Mouse (Mus musculus): ENCODE measurements around the gene Pde4d. TPM values are rescaled to one million over a fixed set of nuclear protein-coding genes. Genes with fewer than 3 reads are reported as not detected.

The Pde4d gene
- polyA plus RNA-seq, 1 experiment, result 12.7 TPM

DNA sequence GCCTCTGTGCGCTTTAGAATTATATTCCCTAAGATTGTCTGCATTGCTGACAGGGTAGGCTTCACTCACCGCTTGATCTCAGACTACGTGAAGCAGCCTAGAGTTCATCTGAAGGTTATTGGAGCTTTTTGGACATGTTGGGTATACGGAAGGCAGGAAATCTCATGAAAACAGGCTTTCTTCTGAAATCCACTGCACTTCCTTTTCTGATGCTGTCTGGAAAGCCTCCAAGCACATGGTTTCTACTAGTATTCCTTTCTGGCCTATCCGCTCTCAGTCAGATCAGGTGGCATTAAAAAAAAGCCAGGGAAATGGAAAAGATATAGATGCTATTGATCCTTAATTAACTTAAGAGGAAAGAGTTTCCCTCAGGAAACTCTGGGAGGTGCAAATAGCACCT is 812.8 kb downstream of the Pde4d start:
- TF ChIP-seq GATA1 (IDR thresholded peaks at IDR 0.05; ENCODE audit: low read length), result no peak

DNA sequence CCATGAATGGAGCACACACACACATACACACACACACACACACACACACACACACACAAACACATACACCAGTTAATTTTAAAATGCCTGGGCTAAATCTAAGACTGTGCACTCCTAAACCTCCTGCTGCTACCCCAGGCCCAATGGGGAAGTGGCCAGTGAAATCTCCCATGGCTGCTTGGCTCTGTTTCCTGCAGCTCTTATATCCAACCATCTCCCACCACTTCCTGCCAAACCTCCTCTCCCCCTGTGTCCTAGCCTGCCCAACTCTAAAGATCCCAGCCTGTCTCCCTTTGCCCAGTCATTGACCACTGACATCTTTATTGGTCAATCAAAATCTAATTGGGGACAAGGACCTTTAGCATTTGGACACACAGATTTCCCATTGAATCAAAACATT is 814.1 kb downstream of the Pde4d start:
- no peak for TF ChIP-seq GATA1 (IDR thresholded peaks at IDR 0.05; ENCODE audit: low read length)

DNA sequence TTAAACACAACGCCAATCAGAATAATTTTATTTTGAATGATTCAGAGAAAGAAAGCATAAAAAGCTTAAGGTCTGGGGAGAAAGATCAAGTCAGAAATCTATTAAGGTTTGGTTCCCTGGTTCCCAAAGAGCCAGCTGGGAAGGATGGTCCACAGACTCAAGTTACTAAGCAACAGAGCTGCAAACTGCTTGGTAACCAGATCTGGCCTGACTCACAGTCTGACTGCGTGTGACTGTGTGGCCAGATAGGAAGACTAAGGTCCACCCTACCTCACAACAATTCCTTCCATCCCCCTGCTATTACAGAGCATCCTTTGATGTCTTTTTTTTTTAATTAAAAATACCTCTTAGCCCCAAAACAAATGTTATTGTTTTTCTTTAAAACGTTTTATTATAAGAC is 818.5 kb downstream of the Pde4d start:
- TF ChIP-seq GATA1 (IDR thresholded peaks at IDR 0.05; ENCODE audit: low read length), result no peak

DNA sequence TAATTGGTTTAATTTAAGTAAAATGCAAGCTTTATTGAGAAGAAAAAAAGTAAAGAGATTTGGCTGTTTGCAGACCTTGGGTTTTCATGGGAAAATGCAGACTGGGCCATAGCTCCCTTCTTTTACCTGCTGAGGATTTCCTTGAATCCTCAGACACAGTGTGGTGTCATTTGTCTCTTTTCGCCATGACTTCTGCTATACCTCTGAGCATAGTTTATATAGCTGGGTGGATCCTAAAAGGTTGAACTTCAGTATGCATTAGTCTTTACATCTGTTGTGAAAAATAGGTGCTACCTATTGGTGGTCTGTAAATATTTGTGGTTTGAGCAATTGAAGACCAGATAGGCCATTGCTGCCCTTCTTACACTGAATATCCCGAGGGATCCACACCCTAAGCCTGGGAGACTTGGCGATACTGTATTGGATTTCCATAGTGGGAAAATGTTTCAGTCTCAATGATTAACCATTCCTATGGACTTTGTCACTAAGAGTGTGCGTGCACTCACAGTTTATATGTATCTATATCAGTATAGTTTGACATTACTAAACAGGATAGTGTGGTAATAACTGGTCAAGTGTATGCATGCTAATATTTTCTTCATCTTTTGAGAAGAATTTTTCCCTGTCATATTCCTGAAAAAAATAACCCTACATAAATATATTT is 819.0 kb downstream of the Pde4d start:
- TF ChIP-seq GATA1 (IDR thresholded peaks at IDR 0.05; ENCODE audit: low read length), result no peak

DNA sequence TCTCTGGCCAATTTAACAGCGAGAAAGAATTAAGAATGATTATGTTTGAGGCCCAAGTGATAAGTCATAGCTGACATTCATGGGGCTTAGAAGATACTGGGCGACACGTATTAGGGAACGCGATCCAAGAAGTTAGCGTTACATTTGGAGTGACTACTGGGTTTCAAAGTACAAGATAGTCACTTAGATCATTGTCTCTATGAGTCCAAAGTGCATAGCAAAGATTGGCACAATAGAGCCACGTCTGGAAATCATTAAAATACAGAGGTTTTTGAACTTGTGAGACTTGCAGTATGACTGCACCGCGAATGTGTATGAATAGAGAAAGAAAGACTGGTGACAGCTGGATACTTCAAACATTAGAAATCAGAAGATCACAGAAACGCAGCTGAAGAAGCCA is 825.1 kb downstream of the Pde4d start:
- TF ChIP-seq GATA1 (IDR thresholded peaks at IDR 0.05; ENCODE audit: low read length), result no peak

DNA sequence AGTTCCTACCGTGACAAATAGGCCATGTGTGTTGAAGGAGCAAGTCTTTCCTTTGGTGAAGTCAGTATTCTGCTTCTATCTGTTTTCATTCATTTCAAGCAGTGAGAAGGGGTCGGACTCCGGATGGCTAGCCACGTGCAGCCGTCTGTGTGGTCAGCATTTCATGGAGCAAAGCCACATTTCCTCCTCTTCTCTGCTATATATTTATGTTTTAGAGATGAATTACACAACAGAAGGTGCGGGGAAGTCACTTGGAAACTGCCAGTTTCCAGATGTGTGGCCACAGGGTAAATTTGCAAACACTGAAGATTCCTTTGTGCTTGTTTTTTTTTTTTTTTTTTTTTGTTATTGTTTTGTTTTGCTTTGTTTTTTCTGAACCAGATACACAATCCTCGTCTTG is 828.0 kb downstream of the Pde4d start:
- no peak for TF ChIP-seq GATA1 (IDR thresholded peaks at IDR 0.05; ENCODE audit: low read length)

DNA sequence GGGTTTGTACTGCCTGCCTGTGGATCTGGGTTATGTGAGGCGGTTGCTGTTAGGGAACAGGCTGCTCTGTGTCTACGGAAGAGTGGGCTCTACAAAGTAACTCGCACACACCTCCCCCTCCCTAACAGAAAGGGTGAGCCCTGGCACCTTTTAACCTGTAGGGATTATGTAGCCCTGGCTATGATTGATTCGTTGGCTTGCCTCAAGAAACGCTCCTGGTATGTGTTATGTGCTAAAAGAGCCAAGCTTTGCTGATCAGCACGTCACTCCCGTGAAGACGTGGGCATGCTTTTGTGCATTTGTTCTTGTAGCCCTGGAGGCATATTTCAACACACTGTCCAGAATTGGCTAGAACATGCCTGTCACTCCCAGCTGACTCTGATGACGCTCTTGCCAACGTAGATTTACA is 828.8 kb downstream of the Pde4d start:
- no peak for TF ChIP-seq GATA1 (IDR thresholded peaks at IDR 0.05; ENCODE audit: low read length)

DNA sequence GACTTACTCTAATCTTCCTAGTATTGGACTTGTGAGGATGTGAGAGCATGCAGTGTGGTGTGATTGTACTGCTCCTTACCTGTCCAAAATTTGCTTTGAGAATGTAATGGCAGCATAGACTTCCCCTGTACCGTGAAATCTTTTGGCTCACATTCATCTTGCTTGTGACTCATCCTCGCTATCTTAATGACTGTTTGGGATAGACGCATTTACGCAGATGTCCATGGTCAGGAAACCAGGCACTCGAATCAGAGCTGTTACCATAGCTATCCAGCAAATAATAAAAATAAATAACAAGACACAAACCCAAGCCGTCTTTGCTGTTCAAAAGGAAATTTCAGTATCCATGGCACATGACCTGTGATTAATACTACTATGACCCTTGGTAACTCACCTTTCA is 829.5 kb downstream of the Pde4d start:
- TF ChIP-seq GATA1 (IDR thresholded peaks at IDR 0.05; ENCODE audit: low read length), result no peak

DNA sequence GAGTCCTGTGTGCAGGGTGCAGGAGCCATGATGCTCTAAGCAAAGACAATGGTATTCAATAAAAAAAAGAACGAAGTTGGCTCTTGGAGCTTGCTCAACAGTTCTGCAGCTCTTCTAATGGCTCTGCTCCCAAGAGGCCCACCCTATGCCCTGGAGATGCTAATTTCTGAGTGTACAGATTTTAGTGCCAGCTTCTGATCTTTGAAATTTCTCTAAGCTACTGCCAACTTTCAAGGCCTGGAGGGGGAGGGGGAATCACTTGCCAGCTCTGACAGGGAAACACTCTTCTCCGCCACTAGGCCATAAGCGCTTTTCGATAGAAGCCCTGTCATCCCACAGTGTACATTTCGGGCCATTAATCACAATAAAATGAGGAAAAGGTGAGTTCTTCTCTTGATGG is 830.7 kb downstream of the Pde4d start:
- no peak for TF ChIP-seq GATA1 (IDR thresholded peaks at IDR 0.05; ENCODE audit: low read length)

DNA sequence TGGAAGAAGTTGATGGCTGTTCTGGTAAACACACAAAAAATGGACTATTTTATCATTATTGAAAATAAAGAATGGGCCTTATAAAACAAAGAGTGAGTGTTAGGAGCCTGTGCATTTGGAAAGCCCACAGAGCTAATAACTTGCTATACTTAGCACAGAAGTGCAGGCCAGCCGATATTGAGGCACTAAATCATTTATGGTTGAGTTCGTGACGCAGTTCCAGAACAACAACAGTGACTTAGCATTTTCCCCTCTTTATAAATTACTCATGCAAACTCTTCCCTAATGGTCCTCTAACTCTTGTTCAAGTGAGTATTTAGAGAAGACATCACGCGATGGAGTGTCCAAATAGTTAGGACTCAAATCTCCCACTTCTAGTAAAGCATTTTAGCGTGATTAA is 837.7 kb downstream of the Pde4d start:
- no peak for TF ChIP-seq GATA1 (IDR thresholded peaks at IDR 0.05; ENCODE audit: low read length)

DNA sequence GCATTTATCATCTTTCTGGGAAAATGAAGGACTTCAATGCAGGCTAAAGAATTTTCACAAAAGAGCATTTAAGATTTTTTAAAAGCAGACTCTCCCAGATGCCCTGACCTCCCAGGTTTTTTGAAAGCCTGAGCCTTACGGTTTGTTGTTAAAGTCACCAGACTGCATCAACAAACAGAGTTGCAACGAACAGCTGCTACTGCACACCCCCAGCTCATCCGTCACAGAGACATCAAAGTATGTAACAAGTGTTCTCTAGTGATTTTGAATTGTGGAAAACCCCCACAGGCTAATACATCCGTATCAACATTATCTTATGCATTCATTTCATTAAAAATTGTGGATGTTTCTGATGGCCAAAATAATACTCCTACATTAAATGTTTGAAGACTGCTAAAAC is 841.2 kb downstream of the Pde4d start:
- no peak for TF ChIP-seq GATA1 (IDR thresholded peaks at IDR 0.05; ENCODE audit: low read length)

DNA sequence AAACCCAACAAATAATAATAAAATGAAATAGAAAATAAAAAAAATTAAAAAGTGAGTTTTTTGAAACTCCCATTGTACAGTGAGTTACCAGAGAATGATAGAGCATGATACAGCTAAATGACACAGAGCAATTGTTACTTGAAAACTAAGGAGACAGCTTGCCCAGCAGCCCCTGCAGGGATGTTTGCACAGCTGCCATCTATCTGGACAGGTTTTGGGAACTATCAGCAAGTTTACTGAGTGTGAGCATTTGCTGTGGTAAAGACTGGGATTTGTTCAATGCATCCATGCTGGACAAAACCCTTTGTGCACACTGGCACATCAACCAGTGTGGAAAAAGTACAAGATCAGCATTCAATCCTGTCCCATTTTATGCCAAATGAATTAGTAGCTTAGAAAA is 843.3 kb downstream of the Pde4d start:
- no peak for TF ChIP-seq GATA1 (IDR thresholded peaks at IDR 0.05; ENCODE audit: low read length)

DNA sequence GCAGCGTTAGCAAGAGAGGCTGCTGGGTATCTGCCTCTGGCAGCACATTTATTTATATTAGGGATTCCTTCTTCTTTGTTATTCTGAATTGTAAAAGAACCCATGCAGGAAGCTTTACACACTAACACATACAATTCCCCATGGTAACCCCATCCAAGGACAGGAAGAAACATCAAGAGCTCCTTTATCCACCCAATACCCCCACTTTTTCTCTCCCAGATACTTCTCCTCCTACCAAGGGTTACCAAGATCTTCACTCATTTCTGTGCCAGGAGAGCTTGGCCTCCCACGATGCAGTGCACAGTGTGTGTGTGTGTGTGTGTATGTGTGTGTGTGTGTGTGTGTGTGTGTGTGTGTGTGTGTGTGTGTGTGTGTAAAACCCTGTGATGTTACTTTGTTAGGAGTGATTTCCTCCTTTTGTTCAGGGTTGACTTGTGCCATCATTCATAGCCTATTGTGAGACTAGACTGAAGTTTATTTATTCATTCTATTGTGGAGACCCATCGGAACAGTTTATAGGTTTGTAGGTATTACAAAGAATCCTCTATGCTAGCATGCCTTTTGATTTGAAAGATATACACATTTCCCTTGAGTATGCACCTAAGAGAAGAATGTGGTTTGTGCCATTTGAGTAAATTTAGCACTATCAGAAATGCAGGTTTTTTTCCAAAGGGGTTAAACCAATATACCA is 846.7 kb downstream of the Pde4d start:
- no peak for TF ChIP-seq GATA1 (IDR thresholded peaks at IDR 0.05; ENCODE audit: low read length)

DNA sequence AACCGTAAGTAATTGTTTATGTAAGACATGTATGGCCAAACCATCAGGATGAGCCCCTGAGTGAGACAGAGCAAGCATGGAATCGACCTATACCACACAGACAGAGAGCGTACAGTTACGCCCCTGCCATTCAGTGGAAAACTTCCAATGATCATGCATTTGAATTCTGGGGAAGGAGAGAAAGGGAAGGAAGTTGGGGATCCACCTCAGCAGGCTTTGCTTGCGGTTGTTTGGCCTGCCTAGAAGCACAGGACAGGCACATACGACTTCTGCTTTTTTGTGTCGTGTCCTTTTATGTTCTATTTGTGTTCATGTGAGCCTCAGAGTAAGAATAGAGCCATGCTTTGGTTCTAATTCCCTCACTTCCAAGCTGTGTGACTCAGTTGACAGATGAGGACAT is 849.1 kb downstream of the Pde4d start:
- no peak for TF ChIP-seq GATA1 (IDR thresholded peaks at IDR 0.05; ENCODE audit: low read length)

DNA sequence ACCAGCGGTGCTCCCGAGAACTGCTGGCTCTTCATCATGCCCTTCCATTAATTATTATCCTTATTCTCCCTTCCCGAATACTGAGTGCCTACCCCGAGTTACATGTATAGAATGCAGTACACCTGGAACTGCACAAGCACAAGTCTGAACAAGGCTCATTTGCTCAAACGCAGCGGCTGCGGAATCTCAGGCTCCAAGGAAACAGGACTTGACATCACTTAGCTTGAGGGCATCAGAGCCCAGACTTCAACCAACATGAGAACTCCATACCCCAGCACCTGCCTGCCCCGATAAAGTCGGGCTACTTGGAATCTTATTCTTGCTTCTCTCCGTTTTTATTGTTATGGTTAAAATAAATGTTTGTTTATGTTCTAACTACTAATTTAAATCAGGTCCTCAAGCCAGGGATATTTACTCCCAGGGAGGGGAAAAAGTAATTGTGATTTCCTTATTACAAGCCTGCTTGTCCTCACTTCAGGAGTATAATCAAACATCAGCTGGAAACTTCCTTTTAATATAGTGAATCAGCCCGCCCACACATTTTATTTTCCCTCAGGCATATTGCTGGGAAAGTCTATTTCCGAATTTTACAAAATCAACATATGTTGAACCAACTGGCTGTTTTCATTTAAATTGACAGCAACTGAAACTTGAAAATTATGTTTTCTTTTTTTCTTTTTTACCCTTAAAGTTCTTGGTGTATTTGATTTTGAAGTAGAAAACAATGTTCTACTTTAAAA is 849.9 kb downstream of the Pde4d start:
- no peak for TF ChIP-seq GATA1 (IDR thresholded peaks at IDR 0.05; ENCODE audit: low read length)

DNA sequence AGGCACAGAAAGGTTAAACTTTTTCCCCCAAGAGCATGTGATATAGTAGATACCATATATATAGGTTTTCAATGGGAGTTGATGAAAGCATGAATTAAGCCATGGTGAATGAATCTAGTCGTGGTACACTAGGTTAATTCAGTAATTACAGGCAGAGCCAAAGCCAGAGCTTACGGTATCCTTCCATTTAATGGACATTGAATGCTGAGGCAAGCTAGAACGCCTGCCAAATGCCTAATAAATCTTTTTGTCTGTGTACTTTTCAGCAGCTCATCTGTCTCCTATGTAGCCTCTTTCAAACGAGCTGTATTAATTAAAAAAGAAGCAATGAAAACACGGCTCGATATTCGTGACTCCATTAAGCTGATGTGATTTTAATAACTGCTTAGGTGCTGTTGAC is 862.8 kb downstream of the Pde4d start:
- no peak for TF ChIP-seq GATA1 (IDR thresholded peaks at IDR 0.05; ENCODE audit: low read length)

DNA sequence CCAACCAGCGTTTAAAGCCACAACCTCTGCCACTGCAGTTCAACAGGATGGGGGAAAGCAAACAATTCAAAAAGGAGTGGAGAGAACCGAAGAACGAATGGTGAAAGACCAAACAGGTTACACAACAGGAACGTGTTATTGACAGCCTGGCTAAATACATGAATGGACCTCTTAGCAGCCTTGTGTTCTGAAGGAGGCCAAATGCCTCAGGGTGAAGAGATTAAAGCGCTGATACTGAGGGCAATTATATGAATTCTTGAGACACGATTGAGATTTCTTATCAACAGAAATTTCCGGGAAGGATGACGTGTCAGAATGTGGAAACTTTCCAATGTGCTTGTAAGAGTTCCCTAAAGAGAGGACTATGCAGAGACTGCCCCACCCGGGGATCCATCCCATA is 865.9 kb downstream of the Pde4d start:
- TF ChIP-seq GATA1 (IDR thresholded peaks at IDR 0.05; ENCODE audit: low read length), result no peak
